Mouse (Mus musculus) hindlimb bud, embryonic 11.5 days (tissue): ENCODE measurements around the gene Usp49.
"Not testable (repeated sequence)": the region's sequence is repeated elsewhere in the genome, so short reads cannot be mapped to it uniquely, and the experiment has no call there.

Source experiments
- DNase-seq: peaks from one replicate; pipeline ENCODE4 v3.0.0-alpha.2; 2012; ENCODE audit warnings: low read depth, low spot score; ENCODE audit errors: extremely low spot score

Gene Usp49

DNA sequence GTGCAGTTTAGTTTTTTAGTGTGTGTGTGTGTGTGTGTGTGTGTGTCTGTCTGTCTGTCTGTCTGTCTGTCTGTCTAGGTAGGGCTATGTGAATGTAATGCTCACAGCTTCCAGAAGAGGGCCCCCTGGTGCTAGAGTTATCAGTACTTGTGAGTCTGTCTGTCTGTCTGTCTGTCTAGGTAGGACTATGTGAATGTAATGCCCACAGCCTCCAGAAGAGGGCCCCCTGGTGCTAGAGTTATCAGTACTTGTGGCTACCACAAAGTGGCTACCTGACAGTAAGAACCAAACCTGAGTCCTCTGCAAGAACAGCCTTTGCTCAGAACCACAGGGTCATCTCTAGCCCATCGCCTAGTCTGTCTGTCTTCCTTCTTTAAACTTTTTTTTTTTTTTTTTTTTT lies 16.2 kb downstream of the Usp49 start:
- DNase-seq: no peak

DNA sequence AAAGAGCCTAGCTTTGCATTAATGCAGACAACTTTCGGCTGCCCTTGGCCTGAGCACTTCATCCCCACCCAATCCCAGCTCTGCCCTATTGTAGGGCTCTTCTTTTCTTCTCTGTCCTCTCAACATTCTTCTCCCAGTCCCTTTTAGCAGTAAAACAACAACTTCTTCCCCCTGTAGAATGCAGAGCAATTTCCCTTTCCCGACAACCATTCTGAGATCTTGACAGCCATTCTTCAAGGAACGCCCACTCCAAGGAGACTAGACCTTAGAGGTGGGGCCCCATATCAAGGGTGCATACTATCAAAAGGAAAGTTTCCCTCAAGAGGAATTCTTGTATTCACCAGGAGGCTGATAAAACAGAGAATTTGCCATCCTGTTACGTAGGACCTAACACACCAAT lies 18.5 kb downstream of the Usp49 start:
- DNase-seq: no peak

DNA sequence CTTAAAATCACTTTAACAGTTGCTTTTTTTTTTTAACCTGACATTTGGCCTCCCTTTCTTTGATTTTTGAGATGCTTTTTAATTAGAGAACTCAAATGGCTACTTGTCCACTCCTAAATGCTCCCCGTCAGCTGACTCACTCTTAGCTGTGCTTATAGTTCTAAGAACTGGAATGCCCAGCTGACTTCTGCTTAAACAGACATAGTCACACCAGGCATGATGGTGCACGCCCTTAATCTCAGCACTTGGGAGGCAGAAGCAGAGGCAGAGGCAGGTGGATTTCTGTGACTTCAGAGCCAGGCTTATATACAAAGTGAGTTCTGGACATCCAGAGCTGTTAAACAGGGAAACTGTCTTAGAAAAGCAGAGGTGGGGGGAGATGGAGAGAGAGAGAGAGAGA lies 21.5 kb downstream of the Usp49 start:
- no peak for DNase-seq

DNA sequence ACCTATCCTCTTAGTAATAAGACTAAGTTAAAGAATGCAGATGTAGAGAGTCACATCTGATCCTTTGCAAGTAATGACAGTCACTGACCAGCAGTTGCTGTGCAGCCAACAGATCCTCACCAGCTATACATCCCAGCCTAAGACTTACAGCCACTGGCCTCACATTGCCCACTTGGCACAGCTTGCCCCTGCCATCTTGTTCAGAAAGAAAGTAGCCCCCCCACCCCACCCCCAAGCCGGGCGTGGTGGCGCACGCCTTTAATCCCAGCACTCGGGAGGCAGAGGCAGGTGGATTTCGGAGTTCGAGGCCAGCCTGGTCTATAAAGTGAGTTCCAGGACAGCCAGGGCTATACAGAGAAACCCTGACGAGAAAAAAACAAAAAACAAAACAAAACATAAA lies 23.9 kb downstream of the Usp49 start:
- not testable (repeated sequence) for DNase-seq

DNA sequence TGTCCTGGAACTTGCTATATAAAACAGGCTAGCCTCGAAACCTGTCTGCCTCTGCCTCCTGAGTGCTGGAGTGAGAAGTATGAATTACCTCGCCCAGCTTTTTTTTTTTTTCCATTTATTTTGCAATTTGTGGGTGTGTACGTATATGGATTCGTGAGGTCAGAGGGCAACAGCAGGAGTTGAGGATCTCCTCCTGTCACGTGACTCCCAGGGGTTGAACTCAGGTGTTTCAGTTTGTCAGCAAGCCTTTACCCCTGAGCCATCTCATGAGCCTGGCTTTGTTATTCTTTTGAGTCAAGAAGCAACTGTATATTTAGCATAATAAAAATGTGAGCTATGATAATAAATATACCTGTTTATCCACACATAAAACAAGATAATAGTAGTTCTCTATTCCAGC lies 25.2 kb downstream of the Usp49 start:
- DNase-seq: no peak

DNA sequence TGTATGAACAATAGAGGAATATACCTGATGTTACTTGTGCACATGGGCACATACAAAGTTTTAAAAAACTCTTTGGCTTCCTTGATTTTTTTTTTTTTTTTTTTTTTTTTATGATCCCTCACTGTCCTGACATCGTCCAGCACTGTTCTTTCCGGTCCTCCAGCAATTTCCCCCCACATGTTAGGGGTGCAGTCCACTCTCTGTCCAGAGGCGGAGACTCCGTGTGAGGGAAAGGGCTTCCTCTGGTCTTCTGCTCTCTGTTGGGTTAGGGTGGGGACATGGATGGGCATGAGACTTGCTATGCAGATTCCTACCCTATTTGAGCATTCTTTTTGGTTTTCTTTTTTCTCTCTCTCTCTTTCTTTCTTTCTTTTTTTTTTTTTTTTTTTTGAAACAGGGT lies 27.4 kb downstream of the Usp49 start:
- no peak for DNase-seq

DNA sequence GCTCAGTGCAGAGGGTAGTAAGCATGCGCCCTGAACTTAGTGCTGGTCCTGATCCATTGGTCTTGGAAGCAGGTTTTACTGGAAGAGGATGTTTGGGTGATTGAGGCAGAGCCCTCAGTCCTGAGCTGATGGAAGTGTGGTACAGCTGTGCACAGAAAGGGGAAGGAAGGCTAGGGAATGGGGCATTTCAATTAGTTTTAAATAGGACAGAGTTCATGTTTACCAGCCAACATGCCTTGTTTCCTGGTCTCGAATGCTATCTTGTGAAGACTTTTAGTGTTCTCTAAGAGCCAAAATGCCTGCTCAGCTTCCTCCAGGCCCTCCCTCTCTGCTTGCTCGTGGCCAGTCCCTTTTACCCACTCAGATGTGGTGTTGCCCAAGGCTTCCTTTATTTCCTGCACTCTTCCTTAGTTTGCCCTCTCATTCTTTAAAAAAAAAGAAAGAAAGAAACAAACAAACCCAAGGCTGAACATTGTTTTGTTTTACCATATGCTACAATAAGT lies 28.3 kb downstream of the Usp49 start:
- DNase-seq: no peak

GRCm38 (mm10) chr17:47663009-47663713 lies 32.7 kb downstream of the Usp49 start:
- no peak for DNase-seq

DNA sequence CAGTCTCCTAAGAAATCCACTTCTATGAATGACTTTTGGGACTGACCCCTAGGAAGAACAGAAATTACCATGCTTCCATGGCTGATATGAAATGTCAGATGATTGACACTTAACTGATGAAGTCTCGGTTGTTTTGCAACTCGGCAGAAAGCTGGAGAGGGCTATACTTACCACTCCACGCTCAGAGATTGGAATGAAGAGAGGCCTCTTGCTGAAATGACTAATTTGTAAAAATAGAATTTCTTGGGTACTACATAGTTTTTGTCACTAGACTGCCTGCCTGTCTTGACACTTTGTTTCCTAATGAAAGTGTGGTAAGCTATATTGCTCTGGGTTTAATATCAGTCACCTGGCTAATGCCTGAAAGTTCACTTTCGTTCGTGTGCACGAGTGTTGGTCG lies 34.0 kb downstream of the Usp49 start:
- DNase-seq: no peak

GRCm38 (mm10) chr17:47669166-47669565 lies 38.7 kb downstream of the Usp49 start:
- DNase-seq: no peak

GRCm38 (mm10) chr17:47671988-47672310 lies 41.5 kb downstream of the Usp49 start:
- no peak for DNase-seq

DNA sequence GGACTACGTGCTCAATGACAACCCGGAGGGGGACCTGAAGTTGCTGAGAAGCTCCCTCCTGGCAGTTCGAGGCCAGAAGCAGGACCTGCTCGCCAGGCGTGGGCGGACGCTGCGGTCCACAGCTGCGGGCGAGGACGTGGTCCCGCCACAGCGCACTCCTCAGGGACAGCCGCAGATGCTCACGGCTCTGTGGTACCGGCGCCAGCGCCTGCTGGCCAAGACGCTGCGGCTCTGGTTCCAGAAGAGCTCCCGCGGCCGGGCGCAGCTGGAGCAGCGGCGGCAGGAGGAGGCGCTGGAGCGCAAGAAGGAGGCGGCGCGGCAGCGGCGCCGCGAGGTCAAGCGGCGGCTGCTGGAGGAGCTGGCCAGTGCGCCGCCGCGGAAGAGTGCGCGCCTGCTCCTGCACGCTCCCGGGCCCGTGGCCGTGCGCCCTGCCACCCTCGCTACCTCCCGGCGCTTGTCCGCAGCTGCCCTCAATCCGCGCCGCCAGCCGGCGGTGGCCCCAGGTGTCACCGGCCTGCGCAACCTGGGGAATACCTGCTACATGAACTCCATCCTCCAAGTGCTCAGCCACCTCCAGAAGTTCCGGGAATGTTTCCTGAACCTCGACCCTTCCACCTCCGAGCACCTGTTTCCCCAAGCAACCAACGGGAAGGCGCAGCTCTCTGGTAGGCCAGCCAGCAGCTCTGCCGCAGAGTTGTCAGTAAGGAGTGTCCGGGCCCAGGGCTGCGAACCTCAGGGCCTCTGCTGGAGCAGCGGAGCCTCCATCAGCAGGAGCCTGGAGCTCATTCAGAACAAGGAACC lies 42.0 kb downstream of the Usp49 start:
- no peak for DNase-seq

DNA sequence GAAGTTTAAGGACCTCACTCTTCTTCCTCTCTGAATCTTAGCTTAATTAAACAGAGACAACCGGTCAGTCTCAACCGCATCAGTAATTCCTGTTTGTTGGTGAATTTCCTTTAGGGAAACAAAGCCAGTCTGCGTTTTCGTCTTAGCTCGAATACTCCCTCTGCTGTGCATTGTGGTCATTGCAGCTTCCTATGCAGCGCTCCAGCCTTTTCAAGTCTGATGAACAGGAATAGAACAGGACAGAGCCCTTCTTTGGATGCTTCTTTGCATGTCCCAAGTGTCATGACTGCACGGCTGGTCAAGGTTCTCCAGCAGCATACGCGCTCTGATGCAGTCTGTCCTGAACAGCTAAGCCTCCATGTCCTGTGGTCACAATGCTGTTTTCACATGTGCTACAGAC lies 46.1 kb downstream of the Usp49 start:
- DNase-seq: peak; percentile 68

GRCm38 (mm10) chr17:47678238-47678637 lies 47.7 kb downstream of the Usp49 start:
- no peak for DNase-seq

GRCm38 (mm10) chr17:47678702-47679101 lies 48.2 kb downstream of the Usp49 start:
- no peak for DNase-seq

- no peak for DNase-seq
Measured at GRCm38 (mm10) chr17:47682836-47683235, 52.3 kb downstream of the Usp49 start.

GRCm38 (mm10) chr17:47687409-47688343 lies 57.2 kb downstream of the Usp49 start:
- DNase-seq: peak; percentile 63

- no peak for DNase-seq
Measured at GRCm38 (mm10) chr17:47688344-47688607, 57.8 kb downstream of the Usp49 start, which contains the start of gene Tomm6. Gene Tomm6, minus strand, starts transcription at chr17:47688386.

- no peak for DNase-seq
Measured at GRCm38 (mm10) chr17:47688608-47689575, 58.4 kb downstream of the Usp49 start, which contains the start of gene Frs3. Gene Frs3, plus strand, starts transcription at chr17:47689030.

DNA sequence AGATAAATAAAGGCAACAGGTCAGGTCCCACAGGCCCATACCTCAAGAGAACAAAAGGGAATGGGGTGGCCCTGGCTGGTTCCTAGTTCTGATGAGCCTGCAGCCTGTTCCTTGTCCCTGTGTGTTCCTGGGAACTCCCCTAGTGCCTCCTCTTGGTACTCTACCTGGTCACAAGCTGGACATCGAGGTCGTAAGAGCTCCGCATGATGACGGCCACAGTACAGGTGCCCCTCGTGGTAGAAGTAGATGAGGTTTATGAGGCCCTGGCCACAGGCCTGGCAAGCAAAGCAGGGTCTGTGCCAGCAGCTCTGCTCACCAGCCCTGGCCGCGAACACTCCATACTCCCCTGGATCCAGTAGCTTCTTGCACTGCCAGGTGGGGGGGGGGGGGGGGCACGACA lies 59.4 kb downstream of the Usp49 start:
- DNase-seq: no peak
